Mouse (Mus musculus): ENCODE results near the gene Guk1.

- no peak for TF ChIP-seq CTCF (conservative IDR thresholded peaks at IDR 0.05; ENCODE audit: low read length)
- TF ChIP-seq POU5F1 (IDR thresholded peaks at IDR 0.05; ENCODE audit: borderline replicate concordance, low read length), result no peak
These were observed 32.5 kb upstream of the Guk1 start for GRCm38 (mm10) chr11:59224470-59224869.

All from E14TG2a.4 (cell line).